Mouse (Mus musculus): ENCODE results near the gene Enpp1.

DNA sequence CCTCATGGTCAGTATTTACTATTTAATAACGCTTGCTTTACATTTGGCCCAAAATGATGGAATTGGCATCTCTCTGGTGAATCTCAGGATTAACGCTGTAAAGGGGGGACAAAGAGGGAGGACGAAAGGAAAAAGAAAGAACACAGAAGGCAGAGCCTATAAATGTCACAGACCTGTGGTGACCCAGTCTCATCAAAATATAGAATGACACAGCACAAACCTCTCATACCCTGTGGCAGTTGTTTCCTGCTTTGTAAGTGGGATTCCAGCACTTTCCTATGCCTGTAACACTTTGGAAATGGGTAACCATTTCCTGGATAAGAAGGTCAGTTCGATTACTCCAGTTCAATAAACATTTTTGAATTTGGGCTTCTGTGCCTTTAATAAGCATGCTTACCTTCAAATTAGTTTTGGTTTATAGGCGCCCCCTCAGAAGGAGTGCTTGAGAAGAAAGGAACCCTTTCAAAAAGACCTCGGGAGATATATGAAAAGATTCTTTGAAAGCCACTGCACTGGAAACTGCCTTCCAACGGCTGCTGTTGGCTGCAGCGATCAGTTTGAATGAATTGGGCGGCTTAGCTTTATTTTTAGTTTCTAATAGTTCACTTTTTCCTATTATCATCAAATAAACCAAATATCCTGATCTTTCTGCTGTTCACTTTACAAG, 43.0 kb upstream of the Enpp1 start:
- no peak for TF ChIP-seq CTCF (IDR thresholded peaks at IDR 0.05; ENCODE audit: control insufficient read depth, insufficient read depth, insufficient replicate concordance, low read depth, low read length)
- TF ChIP-seq POLR2A (IDR thresholded peaks at IDR 0.05; ENCODE audit: control insufficient read depth, low read depth, low read length) = no peak
